Mouse (Mus musculus) stomach, embryonic 15.5 days (tissue): ENCODE data around the gene Colgalt1. TPM values are rescaled to one million over a fixed set of nuclear protein-coding genes. Genes with fewer than 3 reads are reported as not detected.

Experiments
- ATAC-seq: fragments of 200-750 bp; cut with Nextera tagmentation; 2 replicates; pipeline ENCODE4 v1.8.0; 2017; ENCODE audit warnings: low read depth, moderate number of reproducible peaks, moderate TSS enrichment; ENCODE audit not compliant: insufficient read depth, low FRiP score
- H3K27ac ChIP-seq: fragments of 300-500 bp; sonication (generic); 2 replicates; pipeline ENCODE4 v1.5.1; 2015; ENCODE audit warnings: mild to moderate bottlenecking, inconsistent platforms
- H3K27me3 ChIP-seq: fragments of 300-500 bp; sonication (generic); replicated peaks from 2 replicates; pipeline ENCODE4 v1.6.1; 2015; ENCODE audit warnings: inconsistent platforms
- H3K36me3 ChIP-seq: fragments of 300-500 bp; sonication (generic); 2 replicates; pipeline ENCODE4 v1.6.1; 2015; ENCODE audit warnings: inconsistent platforms
- H3K4me1 ChIP-seq: fragments of 300-500 bp; sonication (generic); 2 replicates; pipeline ENCODE4 v1.6.1; 2015; ENCODE audit warnings: inconsistent platforms
- H3K4me2 ChIP-seq: fragments of 300-500 bp; sonication (generic); 2 replicates; pipeline ENCODE4 v1.6.1; 2015; ENCODE audit warnings: mild to moderate bottlenecking, inconsistent platforms
- H3K4me3 ChIP-seq: fragments of 300-500 bp; sonication (generic); replicated peaks from 2 replicates; pipeline ENCODE4 v1.5.1; 2015; ENCODE audit warnings: inconsistent platforms
- H3K9ac ChIP-seq: fragments of 300-500 bp; sonication (generic); 2 replicates; pipeline ENCODE4 v1.6.1; 2015; ENCODE audit warnings: inconsistent platforms
- H3K9me3 ChIP-seq: fragments of 300-500 bp; sonication (generic); 2 replicates; pipeline ENCODE4 v1.6.1; 2016; ENCODE audit warnings: inconsistent platforms
- WGBS: fragments of 180-500 bp; shearing (Covaris S2); methylation state at CpG from one replicate; pipeline ENCODE4 v1.1.7; 2015; 5-methylcytosine and 5-hydroxymethylcytosine counted together
- polyA plus RNA-seq: library from polyadenylated mRNA; unstranded; fragments of >200 nt; fragmentation: Nextera tagmentation; extraction: Ambion mirVana; gene quantifications from 2 replicates; pipeline ENCODE4 v1.2.1, GENCODE M21; 2015

Colgalt1 gene
- polyA plus RNA-seq, 1 experiment from 2014 or later = 75.1 TPM

GRCm38 (mm10) chr8:71572847-71573633 is 37.8 kb upstream of the Colgalt1 start:
- 63% methylated on average over 9 of the region's 9 CpGs for WGBS
- Histone ChIP-seq H3K4me2 (no peak overlapping the region), H3K27ac (peak overlapping the region; percentile 52), H3K9me3 (no peaks in the 10 kb centered on the region), H3K9ac (no peak overlapping the region), H3K4me3 (no peak overlapping the region), H3K4me1 (peaks cover 17% of the 10 kb centered on the region), H3K27me3 (no peaks in the 10 kb centered on the region), H3K36me3 (no peaks in the 10 kb centered on the region)
- no peak for ATAC-seq

- Histone ChIP-seq H3K36me3 (no peaks in the 10 kb centered on the region), H3K9ac (no peak overlapping the region), H3K4me3 (no peak overlapping the region), H3K27ac (no peak overlapping the region), H3K4me1 (peaks cover 7% of the 10 kb centered on the region; the same call in 1 of the 2 replicates), H3K9me3 (no peaks in the 10 kb centered on the region), H3K27me3 (no peaks in the 10 kb centered on the region), H3K4me2 (no peak overlapping the region)
- 70% methylated on average over 7 of the region's 7 CpGs for WGBS
- ATAC-seq = no peak
Observed at GRCm38 (mm10) chr8:71574426-71574825, 36.4 kb upstream of the Colgalt1 start.

- Histone ChIP-seq H3K9me3 (no peaks in the 10 kb centered on the region), H3K4me2 (no peak overlapping the region), H3K27me3 (no peaks in the 10 kb centered on the region), H3K4me1 (peaks cover 7% of the 10 kb centered on the region; the same call in 1 of the 2 replicates), H3K27ac (no peak overlapping the region), H3K36me3 (no peaks in the 10 kb centered on the region), H3K4me3 (no peak overlapping the region), H3K9ac (no peak overlapping the region)
- no peak for ATAC-seq
- WGBS = 57% methylated on average over 1 of the region's 1 CpGs
Observed at GRCm38 (mm10) chr8:71575020-71575419, 35.8 kb upstream of the Colgalt1 start.

- Histone ChIP-seq H3K27me3 (no peaks in the 10 kb centered on the region), H3K4me1 (no peaks in the 10 kb centered on the region), H3K27ac (no peak overlapping the region), H3K9ac (no peak overlapping the region), H3K36me3 (no peaks in the 10 kb centered on the region), H3K9me3 (no peaks in the 10 kb centered on the region), H3K4me2 (no peak overlapping the region), H3K4me3 (no peak overlapping the region)
- ATAC-seq = no peak
- WGBS = 69% methylated on average over 4 of the region's 4 CpGs
Observed at GRCm38 (mm10) chr8:71577856-71578387, 32.9 kb upstream of the Colgalt1 start.

GRCm38 (mm10) chr8:71579009-71579408 is 31.8 kb upstream of the Colgalt1 start:
- no peaks in the 10 kb centered on the region for H3K27me3 ChIP-seq
- no peak for ATAC-seq
- H3K9me3 ChIP-seq = no peaks in the 10 kb centered on the region
- H3K9ac ChIP-seq = no peak overlapping the region
- no peaks in the 10 kb centered on the region for H3K36me3 ChIP-seq
- H3K4me3 ChIP-seq = no peak overlapping the region
- H3K4me1 ChIP-seq = no peaks in the 10 kb centered on the region
- 58% methylated on average over 1 of the region's 1 CpGs for WGBS
- H3K4me2 ChIP-seq = no peak overlapping the region
- H3K27ac ChIP-seq = no peak overlapping the region

- H3K4me3 ChIP-seq = no peak overlapping the region
- H3K4me2 ChIP-seq = no peak overlapping the region
- no peaks in the 10 kb centered on the region for H3K9me3 ChIP-seq
- no peaks in the 10 kb centered on the region for H3K27me3 ChIP-seq
- no peak overlapping the region for H3K9ac ChIP-seq
- H3K27ac ChIP-seq = no peak overlapping the region
- H3K4me1 ChIP-seq = no peaks in the 10 kb centered on the region
- WGBS = 91% methylated on average over 14 of the region's 14 CpGs
- H3K36me3 ChIP-seq = no peaks in the 10 kb centered on the region
- ATAC-seq = no peak
Observed at GRCm38 (mm10) chr8:71579476-71579875, 31.3 kb upstream of the Colgalt1 start.

- H3K9me3 ChIP-seq = no peaks in the 10 kb centered on the region
- WGBS = 51% methylated on average over 9 of the region's 9 CpGs
- no peak overlapping the region for H3K9ac ChIP-seq
- H3K36me3 ChIP-seq = no peaks in the 10 kb centered on the region
- no peak for ATAC-seq
- no peak overlapping the region for H3K4me2 ChIP-seq
- no peak overlapping the region for H3K4me3 ChIP-seq
- H3K4me1 ChIP-seq = no peaks in the 10 kb centered on the region
- no peak overlapping the region for H3K27ac ChIP-seq
- H3K27me3 ChIP-seq = no peaks in the 10 kb centered on the region
Observed at GRCm38 (mm10) chr8:71580201-71580600, 30.6 kb upstream of the Colgalt1 start.

GRCm38 (mm10) chr8:71586891-71587290 is 23.9 kb upstream of the Colgalt1 start:
- no peaks in the 10 kb centered on the region for H3K9me3 ChIP-seq
- no peak overlapping the region for H3K4me3 ChIP-seq
- H3K36me3 ChIP-seq = peaks cover 9% of the 10 kb centered on the region; the same call in 1 of the 2 replicates
- no peak overlapping the region for H3K4me2 ChIP-seq
- H3K4me1 ChIP-seq = peaks cover 8% of the 10 kb centered on the region; the same call in 1 of the 2 replicates
- 75% methylated on average over 2 of the region's 2 CpGs for WGBS
- H3K27me3 ChIP-seq = no peaks in the 10 kb centered on the region
- H3K27ac ChIP-seq = no peak overlapping the region
- H3K9ac ChIP-seq = no peak overlapping the region
- no peak for ATAC-seq

- peaks cover 9% of the 10 kb centered on the region; the same call in 1 of the 2 replicates for H3K36me3 ChIP-seq
- H3K9ac ChIP-seq = no peak overlapping the region
- no peak overlapping the region for H3K4me2 ChIP-seq
- no peak overlapping the region for H3K27ac ChIP-seq
- H3K4me1 ChIP-seq = peaks cover 20% of the 10 kb centered on the region
- H3K9me3 ChIP-seq = no peaks in the 10 kb centered on the region
- 69% methylated on average over 3 of the region's 3 CpGs for WGBS
- no peak overlapping the region for H3K4me3 ChIP-seq
- H3K27me3 ChIP-seq = no peaks in the 10 kb centered on the region
- ATAC-seq = no peak
Observed at GRCm38 (mm10) chr8:71588762-71589161, 22.0 kb upstream of the Colgalt1 start.

GRCm38 (mm10) chr8:71591017-71591416 is 19.8 kb upstream of the Colgalt1 start:
- Histone ChIP-seq H3K36me3 (peaks cover 3% of the 10 kb centered on the region; the same call in 1 of the 2 replicates), H3K9me3 (no peaks in the 10 kb centered on the region), H3K4me2 (peak overlapping the region; percentile 88), H3K9ac (peak overlapping the region; percentile 82; the same call in 1 of the 2 replicates), H3K4me1 (peaks cover 25% of the 10 kb centered on the region), H3K27ac (peak overlapping the region; percentile 97; the same call in 1 of the 2 replicates), H3K4me3 (peak overlapping the region; percentile 73), H3K27me3 (no peaks in the 10 kb centered on the region)
- ATAC-seq = no peak
- WGBS = 26% methylated on average over 5 of the region's 5 CpGs

GRCm38 (mm10) chr8:71591471-71592373 is 19.1 kb upstream of the Colgalt1 start, which contains the start of gene Pgls:
Gene Pgls (plus strand): TSS chr8:71592176.
- peak within 1 kb of the TSS; percentile 73 for H3K4me3 ChIP-seq
- H3K9me3 ChIP-seq = no peaks in the 10 kb centered on the region
- peak within 1 kb of the TSS; percentile 82 for H3K9ac ChIP-seq
- H3K27me3 ChIP-seq = no peaks in the 10 kb centered on the region
- under 1% methylated on average over 71 of the region's 71 CpGs for WGBS
- H3K36me3 ChIP-seq = no peaks in the 10 kb centered on the region
- ATAC-seq = peak; percentile 85
- peaks cover 26% of the 10 kb centered on the region for H3K4me1 ChIP-seq
- peak within 1 kb of the TSS; percentile 97 for H3K27ac ChIP-seq
- H3K4me2 ChIP-seq = peak within 1 kb of the TSS; percentile 88
